Mouse (Mus musculus) cerebellum, adult 11-12 months (tissue): ENCODE measurements around the gene Col4a2.

ENCODE experiments used
- DNase-seq: peaks from one replicate; pipeline ENCODE4 v3.0.0; 2022

The Col4a2 gene

GRCm38 (mm10) chr8:11387282-11387681 lies 74.7 kb downstream of the Col4a2 start:
- no peak for DNase-seq

GRCm38 (mm10) chr8:11389275-11390050 lies 76.9 kb downstream of the Col4a2 start:
- DNase-seq = no peak

GRCm38 (mm10) chr8:11392739-11393138 lies 80.1 kb downstream of the Col4a2 start:
- DNase-seq = no peak

- DNase-seq = no peak
Measured at GRCm38 (mm10) chr8:11393161-11393560, 80.6 kb downstream of the Col4a2 start.

- no peak for DNase-seq
Measured at GRCm38 (mm10) chr8:11393607-11394006, 81.0 kb downstream of the Col4a2 start.

GRCm38 (mm10) chr8:11394773-11395172 lies 82.2 kb downstream of the Col4a2 start:
- no peak for DNase-seq

GRCm38 (mm10) chr8:11395601-11396000 lies 83.0 kb downstream of the Col4a2 start:
- DNase-seq = no peak

- no peak for DNase-seq
Measured at GRCm38 (mm10) chr8:11396111-11396510, 83.5 kb downstream of the Col4a2 start.

GRCm38 (mm10) chr8:11397126-11397525 lies 84.5 kb downstream of the Col4a2 start:
- no peak for DNase-seq

- DNase-seq = no peak
Measured at GRCm38 (mm10) chr8:11399706-11400105, 87.1 kb downstream of the Col4a2 start.

- no peak for DNase-seq
Measured at GRCm38 (mm10) chr8:11400244-11400643, 87.6 kb downstream of the Col4a2 start.

- no peak for DNase-seq
Measured at GRCm38 (mm10) chr8:11401183-11401582, 88.6 kb downstream of the Col4a2 start.

GRCm38 (mm10) chr8:11402220-11402619 lies 89.6 kb downstream of the Col4a2 start:
- DNase-seq = no peak

- no peak for DNase-seq
Measured at GRCm38 (mm10) chr8:11403813-11404212, 91.2 kb downstream of the Col4a2 start.

- DNase-seq = no peak
Measured at GRCm38 (mm10) chr8:11404614-11405013, 92.0 kb downstream of the Col4a2 start.

- peak; percentile 19 for DNase-seq
Measured at GRCm38 (mm10) chr8:11405722-11406481, 93.3 kb downstream of the Col4a2 start.

GRCm38 (mm10) chr8:11411504-11412124 lies 99.0 kb downstream of the Col4a2 start:
- DNase-seq = no peak

GRCm38 (mm10) chr8:11412450-11412849 lies 99.8 kb downstream of the Col4a2 start:
- DNase-seq = no peak

- peak; percentile 13 for DNase-seq
Measured at GRCm38 (mm10) chr8:11414304-11414703, 101.7 kb downstream of the Col4a2 start.

GRCm38 (mm10) chr8:11415089-11415488 lies 102.5 kb downstream of the Col4a2 start:
- no peak for DNase-seq

GRCm38 (mm10) chr8:11417762-11418161 lies 105.2 kb downstream of the Col4a2 start:
- DNase-seq = no peak

GRCm38 (mm10) chr8:11419232-11419631 lies 106.6 kb downstream of the Col4a2 start:
- peak; percentile 69 for DNase-seq

GRCm38 (mm10) chr8:11419645-11420044 lies 107.0 kb downstream of the Col4a2 start:
- DNase-seq = peak; percentile 32

GRCm38 (mm10) chr8:11421105-11421504 lies 108.5 kb downstream of the Col4a2 start:
- DNase-seq = peak; percentile 16
